Mouse (Mus musculus) stomach, embryonic 14.5 days (tissue): ENCODE results near the gene Tprgl. TPM values are rescaled to one million over a fixed set of nuclear protein-coding genes. Genes with fewer than 3 reads are reported as not detected.

Source experiments
- ATAC-seq: fragments of 200-750 bp; cut with Nextera tagmentation; 2 replicates; pipeline ENCODE4 v1.8.0; 2017; ENCODE audit warnings: low read depth, moderate TSS enrichment; ENCODE audit not compliant: insufficient number of reproducible peaks, insufficient read depth, low FRiP score
- H3K27ac ChIP-seq: fragments of 300-500 bp; sonication (generic); 2 replicates; pipeline ENCODE4 v1.5.1; 2014; ENCODE audit warnings: mild to moderate bottlenecking, low read length, moderate library complexity, mixed read lengths
- H3K27me3 ChIP-seq: fragments of 300-500 bp; sonication (generic); 2 replicates; pipeline ENCODE4 v1.6.1; 2014; ENCODE audit warnings: low read length, control low read depth, mixed read lengths; ENCODE audit not compliant: control insufficient read depth, insufficient read depth
- H3K36me3 ChIP-seq: fragments of 300-500 bp; sonication (generic); 2 replicates; pipeline ENCODE4 v1.6.1; 2014; ENCODE audit warnings: mild to moderate bottlenecking, control low read depth, low read length, moderate library complexity, mixed read lengths; ENCODE audit not compliant: control insufficient read depth, insufficient read depth
- H3K4me1 ChIP-seq: fragments of 300-500 bp; sonication (generic); 2 replicates; pipeline ENCODE4 v1.6.1; 2014; ENCODE audit warnings: low read length, control low read depth, mixed read lengths; ENCODE audit not compliant: control insufficient read depth, insufficient read depth
- H3K4me2 ChIP-seq: fragments of 300-500 bp; sonication (generic); replicated peaks from 2 replicates; pipeline ENCODE4 v1.6.1; 2014; ENCODE audit warnings: low read depth, low read length, control low read depth
- H3K4me3 ChIP-seq: fragments of 300-500 bp; sonication (generic); 2 replicates; pipeline ENCODE4 v1.5.1; 2014; ENCODE audit warnings: low read depth, low read length, control low read depth
- H3K9ac ChIP-seq: fragments of 300-500 bp; sonication (generic); replicated peaks from 2 replicates; pipeline ENCODE4 v1.6.1; 2014; ENCODE audit warnings: low read depth, mild to moderate bottlenecking, control low read depth, low read length, moderate library complexity, mixed read lengths
- H3K9me3 ChIP-seq: fragments of 300-500 bp; sonication (generic); 2 replicates; pipeline ENCODE4 v1.6.1; 2016; ENCODE audit warnings: low read depth, low read length, control low read depth; ENCODE audit not compliant: control insufficient read depth
- WGBS: fragments of 180-500 bp; shearing (Covaris S2); extraction: QIAGEN DNeasy Blood & Tissue Kit; methylation state at CpG from one replicate; pipeline ENCODE4 v1.1.7; 2014; 5-methylcytosine and 5-hydroxymethylcytosine counted together
- polyA plus RNA-seq: library from polyadenylated mRNA; unstranded; fragments of >200 nt; fragmentation: Nextera tagmentation; extraction: Ambion mirVana; gene quantifications from 2 replicates; pipeline ENCODE4 v1.2.1, GENCODE M21; 2014

Gene Tprgl
- polyA plus RNA-seq, 1 experiment from 2014 or later: 126 TPM

- H3K9me3 ChIP-seq: no peaks in the 10 kb centered on the region
- peak overlapping the region; percentile 99 for H3K4me2 ChIP-seq
- peaks cover 18% of the 10 kb centered on the region for H3K27me3 ChIP-seq
- WGBS: 2% methylated on average over 37 of the region's 37 CpGs
- H3K4me3 ChIP-seq: peak overlapping the region; percentile 49
- H3K4me1 ChIP-seq: peaks cover 13% of the 10 kb centered on the region; the same call in 1 of the 2 replicates
- no peaks in the 10 kb centered on the region for H3K36me3 ChIP-seq
- no peak overlapping the region for H3K27ac ChIP-seq
- peak overlapping the region; percentile 21; the same call in 1 of the 2 replicates for H3K9ac ChIP-seq
- ATAC-seq: no peak
Measured at GRCm38 (mm10) chr4:154171151-154171930, 10.9 kb upstream of the Tprgl start.

GRCm38 (mm10) chr4:154170506-154171150 lies 10.2 kb upstream of the Tprgl start, which contains the start of gene Megf6:
TSS of gene Megf6 (plus strand) at chr4:154170730.
- Histone ChIP-seq H3K4me3 (peak within 1 kb of the TSS; percentile 49), H3K9me3 (no peaks in the 10 kb centered on the region), H3K27me3 (peaks cover 18% of the 10 kb centered on the region), H3K4me1 (peaks cover 13% of the 10 kb centered on the region; the same call in 1 of the 2 replicates), H3K9ac (peak within 1 kb of the TSS; percentile 21; the same call in 1 of the 2 replicates), H3K4me2 (peak within 1 kb of the TSS; percentile 99), H3K36me3 (no peaks in the 10 kb centered on the region), H3K27ac (no peak within 1 kb of the TSS)
- WGBS: 1% methylated on average over 56 of the region's 61 CpGs
- ATAC-seq: peak; percentile 83; the same call in 1 of the 2 replicates

- no peak for ATAC-seq
Measured at GRCm38 (mm10) chr4:154170021-154170420, 9.6 kb upstream of the Tprgl start.

GRCm38 (mm10) chr4:154167053-154167452 lies 6.6 kb upstream of the Tprgl start:
- Histone ChIP-seq H3K4me1 (peaks cover 11% of the 10 kb centered on the region; the same call in 1 of the 2 replicates), H3K27ac (no peak overlapping the region), H3K27me3 (peaks cover 13% of the 10 kb centered on the region), H3K9me3 (no peaks in the 10 kb centered on the region), H3K9ac (no peak overlapping the region), H3K36me3 (no peaks in the 10 kb centered on the region), H3K4me3 (no peak overlapping the region), H3K4me2 (no peak overlapping the region)
- WGBS: 24% methylated on average over 5 of the region's 5 CpGs
- no peak for ATAC-seq

More at GRCm38 (mm10) chr4:154170021-154170420, 9.6 kb upstream of the Tprgl start:
- peak overlapping the region; percentile 99 for H3K4me2 ChIP-seq
- H3K4me1 ChIP-seq: peaks cover 13% of the 10 kb centered on the region; the same call in 1 of the 2 replicates
- under 1% methylated on average over 15 of the region's 15 CpGs for WGBS
- no peak overlapping the region for H3K9ac ChIP-seq
- no peaks in the 10 kb centered on the region for H3K9me3 ChIP-seq
- H3K36me3 ChIP-seq: no peaks in the 10 kb centered on the region
- H3K27ac ChIP-seq: no peak overlapping the region
- H3K27me3 ChIP-seq: peaks cover 18% of the 10 kb centered on the region
- peak overlapping the region; percentile 49 for H3K4me3 ChIP-seq

GRCm38 (mm10) chr4:154163296-154163695 lies 2.8 kb upstream of the Tprgl start:
- Histone ChIP-seq H3K27me3 (no peaks in the 10 kb centered on the region), H3K4me3 (no peak overlapping the region), H3K27ac (no peak overlapping the region), H3K9me3 (no peaks in the 10 kb centered on the region), H3K4me1 (peaks cover 9% of the 10 kb centered on the region; the same call in 1 of the 2 replicates), H3K36me3 (peaks cover 2% of the 10 kb centered on the region; the same call in 1 of the 2 replicates), H3K4me2 (no peak overlapping the region), H3K9ac (no peak overlapping the region)
- 14% methylated on average over 7 of the region's 7 CpGs for WGBS
- ATAC-seq: no peak

- peak overlapping the region; percentile 82 for H3K4me2 ChIP-seq
- H3K27ac ChIP-seq: 0 out of 2 replicates have a peak overlapping the region, but pooled peaks have one; percentile 11
- peaks cover 23% of the 10 kb centered on the region for H3K36me3 ChIP-seq
- no peaks in the 10 kb centered on the region for H3K9me3 ChIP-seq
- WGBS: 2% methylated on average over 43 of the region's 47 CpGs
- H3K4me1 ChIP-seq: peaks cover 9% of the 10 kb centered on the region; the same call in 1 of the 2 replicates
- no peaks in the 10 kb centered on the region for H3K27me3 ChIP-seq
- ATAC-seq: peak; percentile 43
- peak overlapping the region; percentile 82 for H3K4me3 ChIP-seq
- H3K9ac ChIP-seq: peak overlapping the region; percentile 54
Measured at GRCm38 (mm10) chr4:154159961-154160537, 417 bp downstream of the Tprgl start.

GRCm38 (mm10) chr4:154159002-154159401 lies 1.5 kb downstream of the Tprgl start:
- Histone ChIP-seq H3K4me3 (no peak overlapping the region), H3K4me2 (peak overlapping the region; percentile 82; the same call in 1 of the 2 replicates)
- ATAC-seq: no peak

More at GRCm38 (mm10) chr4:154159002-154159401, 1.5 kb downstream of the Tprgl start:
- H3K9me3 ChIP-seq: no peaks in the 10 kb centered on the region
- no peak overlapping the region for H3K9ac ChIP-seq
- WGBS: 18% methylated on average over 6 of the region's 6 CpGs
- H3K36me3 ChIP-seq: peaks cover 24% of the 10 kb centered on the region
- H3K27me3 ChIP-seq: no peaks in the 10 kb centered on the region
- peaks cover 9% of the 10 kb centered on the region; the same call in 1 of the 2 replicates for H3K4me1 ChIP-seq
- H3K27ac ChIP-seq: no peak overlapping the region
